Mouse (Mus musculus): Measurements from ENCODE around the gene Sirt7. TPM values are rescaled to one million over a fixed set of nuclear protein-coding genes. Genes with fewer than 3 reads are reported as not detected.

Gene Sirt7
- polyA plus RNA-seq, 1 experiment from 2014 or later: 36.6 TPM

GRCm38 (mm10) chr11:120623961-120624679 is 920 bp downstream of the Sirt7 start:
- peak overlapping the region; percentile 100 for H3K4me3 ChIP-seq (replicated peaks; ENCODE audit: low read length)
- peak; percentile 78; the same call in 1 of the 2 replicates for ATAC-seq (ENCODE audit: insufficient read depth, low FRiP score)
- H3K4me2 ChIP-seq (ENCODE audit: low read depth, low read length): peak overlapping the region; percentile 90
- H3K27ac ChIP-seq (ENCODE audit: low read length): peak overlapping the region; percentile 89
- peak overlapping the region; percentile 83 for H3K9ac ChIP-seq (ENCODE audit: low read length)
- no peaks in the 10 kb centered on the region for H3K9me3 ChIP-seq (replicated peaks; ENCODE audit: control insufficient read depth, low read length)
- 11% methylated on average over 30 of the region's 30 CpGs for WGBS
- no peaks in the 10 kb centered on the region for H3K27me3 ChIP-seq (ENCODE audit: control insufficient read depth, insufficient read depth, low read length)
- H3K4me1 ChIP-seq (ENCODE audit: control insufficient read depth, insufficient read depth, low read length): peaks cover 15% of the 10 kb centered on the region
- peaks cover 11% of the 10 kb centered on the region; the same call in 1 of the 2 replicates for H3K36me3 ChIP-seq (ENCODE audit: control insufficient read depth, insufficient read depth, low read length)

- Histone ChIP-seq H3K9me3 (replicated peaks; ENCODE audit: control insufficient read depth, low read length) (no peaks in the 10 kb centered on the region), H3K36me3 (ENCODE audit: control insufficient read depth, insufficient read depth, low read length) (0 out of 2 replicates have a peak, but pooled peaks cover 12% of the 10 kb centered on the region), H3K4me1 (ENCODE audit: control insufficient read depth, insufficient read depth, low read length) (peaks cover 17% of the 10 kb centered on the region), H3K4me2 (ENCODE audit: low read depth, low read length) (no peak overlapping the region), H3K4me3 (replicated peaks; ENCODE audit: low read length) (no peak overlapping the region), H3K27me3 (ENCODE audit: control insufficient read depth, insufficient read depth, low read length) (no peaks in the 10 kb centered on the region), H3K27ac (ENCODE audit: low read length) (no peak overlapping the region), H3K9ac (ENCODE audit: low read length) (no peak overlapping the region)
- ATAC-seq (ENCODE audit: insufficient read depth, low FRiP score): no peak
- 88% methylated on average over 6 of the region's 6 CpGs for WGBS
These were observed 2.2 kb downstream of the Sirt7 start for GRCm38 (mm10) chr11:120622805-120623204.

- no peak overlapping the region for H3K4me3 ChIP-seq (replicated peaks; ENCODE audit: low read length)
- H3K27me3 ChIP-seq (ENCODE audit: control insufficient read depth, insufficient read depth, low read length): no peaks in the 10 kb centered on the region
- 0 out of 2 replicates have a peak, but pooled peaks cover 12% of the 10 kb centered on the region for H3K36me3 ChIP-seq (ENCODE audit: control insufficient read depth, insufficient read depth, low read length)
- H3K4me2 ChIP-seq (ENCODE audit: low read depth, low read length): no peak overlapping the region
- no peak overlapping the region for H3K27ac ChIP-seq (ENCODE audit: low read length)
- no peaks in the 10 kb centered on the region for H3K9me3 ChIP-seq (replicated peaks; ENCODE audit: control insufficient read depth, low read length)
- H3K9ac ChIP-seq (ENCODE audit: low read length): no peak overlapping the region
- ATAC-seq (ENCODE audit: insufficient read depth, low FRiP score): no peak
- H3K4me1 ChIP-seq (ENCODE audit: control insufficient read depth, insufficient read depth, low read length): peaks cover 24% of the 10 kb centered on the region
- 94% methylated on average over 14 of the region's 14 CpGs for WGBS
These were observed 4.8 kb downstream of the Sirt7 start for GRCm38 (mm10) chr11:120620195-120620594.

- Histone ChIP-seq H3K9ac (ENCODE audit: low read length) (no peak overlapping the region), H3K36me3 (ENCODE audit: control insufficient read depth, insufficient read depth, low read length) (0 out of 2 replicates have a peak, but pooled peaks cover 12% of the 10 kb centered on the region), H3K9me3 (replicated peaks; ENCODE audit: control insufficient read depth, low read length) (no peaks in the 10 kb centered on the region), H3K27ac (ENCODE audit: low read length) (peak overlapping the region; percentile 29; the same call in 1 of the 2 replicates), H3K27me3 (ENCODE audit: control insufficient read depth, insufficient read depth, low read length) (no peaks in the 10 kb centered on the region), H3K4me3 (replicated peaks; ENCODE audit: low read length) (no peak overlapping the region), H3K4me2 (ENCODE audit: low read depth, low read length) (no peak overlapping the region), H3K4me1 (ENCODE audit: control insufficient read depth, insufficient read depth, low read length) (peaks cover 17% of the 10 kb centered on the region)
- 94% methylated on average over 24 of the region's 25 CpGs for WGBS
- ATAC-seq (ENCODE audit: insufficient read depth, low FRiP score): no peak
These were observed 6.2 kb downstream of the Sirt7 start for GRCm38 (mm10) chr11:120618619-120619535.

- peaks cover 14% of the 10 kb centered on the region for H3K4me1 ChIP-seq (ENCODE audit: control insufficient read depth, insufficient read depth, low read length)
- WGBS: under 1% methylated on average over 55 of the region's 56 CpGs
- no peaks in the 10 kb centered on the region for H3K9me3 ChIP-seq (replicated peaks; ENCODE audit: control insufficient read depth, low read length)
- peak within 1 kb of the TSS; percentile 79 for H3K27ac ChIP-seq (ENCODE audit: low read length)
- no peaks in the 10 kb centered on the region for H3K27me3 ChIP-seq (ENCODE audit: control insufficient read depth, insufficient read depth, low read length)
- 0 out of 2 replicates have a peak, but pooled peaks cover 16% of the 10 kb centered on the region for H3K36me3 ChIP-seq (ENCODE audit: control insufficient read depth, insufficient read depth, low read length)
- H3K4me3 ChIP-seq (replicated peaks; ENCODE audit: low read length): peak within 1 kb of the TSS; percentile 86
- peak within 1 kb of the TSS; percentile 65 for H3K4me2 ChIP-seq (ENCODE audit: low read depth, low read length)
- peak within 1 kb of the TSS; percentile 78 for H3K9ac ChIP-seq (ENCODE audit: low read length)
- peak; percentile 97 for ATAC-seq (ENCODE audit: insufficient read depth, low FRiP score)
These were observed 7.4 kb downstream of the Sirt7 start, which contains the start of gene Pcyt2 for GRCm38 (mm10) chr11:120617519-120618112. Gene Pcyt2, minus strand, starts transcription at chr11:120617936.

GRCm38 (mm10) chr11:120616617-120617294 is 8.3 kb downstream of the Sirt7 start:
- 38% methylated on average over 4 of the region's 4 CpGs for WGBS
- peaks cover 14% of the 10 kb centered on the region for H3K4me1 ChIP-seq (ENCODE audit: control insufficient read depth, insufficient read depth, low read length)
- peak overlapping the region; percentile 79 for H3K27ac ChIP-seq (ENCODE audit: low read length)
- peak overlapping the region; percentile 65 for H3K4me2 ChIP-seq (ENCODE audit: low read depth, low read length)
- peak overlapping the region; percentile 78 for H3K9ac ChIP-seq (ENCODE audit: low read length)
- peaks cover 21% of the 10 kb centered on the region; the same call in 1 of the 2 replicates for H3K36me3 ChIP-seq (ENCODE audit: control insufficient read depth, insufficient read depth, low read length)
- H3K4me3 ChIP-seq (replicated peaks; ENCODE audit: low read length): peak overlapping the region; percentile 86
- no peak for ATAC-seq (ENCODE audit: insufficient read depth, low FRiP score)
- H3K27me3 ChIP-seq (ENCODE audit: control insufficient read depth, insufficient read depth, low read length): no peaks in the 10 kb centered on the region
- no peaks in the 10 kb centered on the region for H3K9me3 ChIP-seq (replicated peaks; ENCODE audit: control insufficient read depth, low read length)

- WGBS: 89% methylated on average over 11 of the region's 11 CpGs
- Histone ChIP-seq H3K36me3 (ENCODE audit: control insufficient read depth, insufficient read depth, low read length) (peaks cover 20% of the 10 kb centered on the region; the same call in 1 of the 2 replicates), H3K27me3 (ENCODE audit: control insufficient read depth, insufficient read depth, low read length) (no peaks in the 10 kb centered on the region), H3K9me3 (replicated peaks; ENCODE audit: control insufficient read depth, low read length) (no peaks in the 10 kb centered on the region), H3K27ac (ENCODE audit: low read length) (no peak overlapping the region), H3K4me1 (ENCODE audit: control insufficient read depth, insufficient read depth, low read length) (peaks cover 14% of the 10 kb centered on the region), H3K9ac (ENCODE audit: low read length) (peak overlapping the region; percentile 32; the same call in 1 of the 2 replicates), H3K4me3 (replicated peaks; ENCODE audit: low read length) (no peak overlapping the region), H3K4me2 (ENCODE audit: low read depth, low read length) (no peak overlapping the region)
- ATAC-seq (ENCODE audit: insufficient read depth, low FRiP score): no peak
These were observed 9.3 kb downstream of the Sirt7 start for GRCm38 (mm10) chr11:120615606-120616203.

GRCm38 (mm10) chr11:120615167-120615566 is 9.9 kb downstream of the Sirt7 start:
- Histone ChIP-seq H3K27ac (ENCODE audit: low read length) (no peak overlapping the region), H3K27me3 (ENCODE audit: control insufficient read depth, insufficient read depth, low read length) (no peaks in the 10 kb centered on the region), H3K4me2 (ENCODE audit: low read depth, low read length) (no peak overlapping the region), H3K4me3 (replicated peaks; ENCODE audit: low read length) (no peak overlapping the region), H3K36me3 (ENCODE audit: control insufficient read depth, insufficient read depth, low read length) (peaks cover 15% of the 10 kb centered on the region; the same call in 1 of the 2 replicates), H3K9me3 (replicated peaks; ENCODE audit: control insufficient read depth, low read length) (no peaks in the 10 kb centered on the region), H3K9ac (ENCODE audit: low read length) (peak overlapping the region; percentile 3; the same call in 1 of the 2 replicates), H3K4me1 (ENCODE audit: control insufficient read depth, insufficient read depth, low read length) (peaks cover 14% of the 10 kb centered on the region)
- no peak for ATAC-seq (ENCODE audit: insufficient read depth, low FRiP score)
- 93% methylated on average over 6 of the region's 6 CpGs for WGBS
